Mouse (Mus musculus) kidney, postnatal 0 days (tissue): Measurements from ENCODE around the gene Ankrd27. TPM values are rescaled to one million over a fixed set of nuclear protein-coding genes. Genes with fewer than 3 reads are reported as not detected.

Experiments used
- ATAC-seq: fragments of 200-750 bp; cut with Nextera tagmentation; replicated peaks from 2 replicates; pipeline ENCODE4 v1.8.0; 2017; ENCODE audit warnings: low read depth, moderate number of reproducible peaks, moderate TSS enrichment, moderate library complexity; ENCODE audit not compliant: low FRiP score
- DNase-seq: peaks from one replicate; pipeline ENCODE4 v3.0.0-alpha.2; 2016; ENCODE audit warnings: low spot score
- H3K27ac ChIP-seq: fragments of 300-500 bp; sonication (generic); 2 replicates; pipeline ENCODE4 v1.5.1; 2014; ENCODE audit warnings: mild to moderate bottlenecking
- H3K27me3 ChIP-seq: fragments of 300-500 bp; sonication (generic); 2 replicates; pipeline ENCODE4 v1.6.1; 2014; ENCODE audit warnings: low read length, mixed read lengths; ENCODE audit not compliant: insufficient read depth
- H3K36me3 ChIP-seq: fragments of 300-500 bp; sonication (generic); 2 replicates; pipeline ENCODE4 v1.6.1; 2014; ENCODE audit warnings: low read length, mixed read lengths; ENCODE audit not compliant: insufficient read depth
- H3K4me1 ChIP-seq: fragments of 300-500 bp; sonication (generic); replicated peaks from 2 replicates; pipeline ENCODE4 v1.6.1; 2014; ENCODE audit warnings: antibody characterized with exemption, low read length, mixed read lengths; ENCODE audit not compliant: insufficient read depth
- H3K4me2 ChIP-seq: fragments of 300-500 bp; sonication (generic); 2 replicates; pipeline ENCODE4 v1.6.1; 2014; ENCODE audit warnings: mild to moderate bottlenecking, low read length, moderate library complexity, mixed read lengths
- H3K4me3 ChIP-seq: fragments of 300-500 bp; sonication (generic); replicated peaks from 2 replicates; pipeline ENCODE4 v1.5.1; 2014; ENCODE audit warnings: low read depth, low read length
- H3K9ac ChIP-seq: fragments of 300-500 bp; sonication (generic); 2 replicates; pipeline ENCODE4 v1.6.1; 2014; ENCODE audit warnings: low read depth, low read length
- H3K9me3 ChIP-seq: fragments of 300-500 bp; sonication (generic); replicated peaks from 2 replicates; pipeline ENCODE4 v1.6.1; 2016; ENCODE audit warnings: low read length, inconsistent platforms, mixed read lengths
- CTCF ChIP-seq: IDR thresholded peaks from 2 replicates; pipeline ENCODE4 v1.5.1; 2016; ENCODE audit warnings: antibody characterized with exemption, low read depth, mild to moderate bottlenecking, moderate library complexity
- WGBS: fragments of 180-500 bp; shearing (Covaris S2); extraction: QIAGEN DNeasy Blood & Tissue Kit; methylation state at CpG from one replicate; pipeline ENCODE4 v1.1.7; 2014; 5-methylcytosine and 5-hydroxymethylcytosine counted together
- polyA plus RNA-seq: library from polyadenylated mRNA; unstranded; fragments of >200 nt; fragmentation: Nextera tagmentation; extraction: Ambion mirVana; gene quantifications from 2 replicates; pipeline ENCODE4 v1.2.1, GENCODE M21; 2015

Ankrd27 gene
- polyA plus RNA-seq, 1 experiment from 2014 or later = 18.5 TPM

DNA sequence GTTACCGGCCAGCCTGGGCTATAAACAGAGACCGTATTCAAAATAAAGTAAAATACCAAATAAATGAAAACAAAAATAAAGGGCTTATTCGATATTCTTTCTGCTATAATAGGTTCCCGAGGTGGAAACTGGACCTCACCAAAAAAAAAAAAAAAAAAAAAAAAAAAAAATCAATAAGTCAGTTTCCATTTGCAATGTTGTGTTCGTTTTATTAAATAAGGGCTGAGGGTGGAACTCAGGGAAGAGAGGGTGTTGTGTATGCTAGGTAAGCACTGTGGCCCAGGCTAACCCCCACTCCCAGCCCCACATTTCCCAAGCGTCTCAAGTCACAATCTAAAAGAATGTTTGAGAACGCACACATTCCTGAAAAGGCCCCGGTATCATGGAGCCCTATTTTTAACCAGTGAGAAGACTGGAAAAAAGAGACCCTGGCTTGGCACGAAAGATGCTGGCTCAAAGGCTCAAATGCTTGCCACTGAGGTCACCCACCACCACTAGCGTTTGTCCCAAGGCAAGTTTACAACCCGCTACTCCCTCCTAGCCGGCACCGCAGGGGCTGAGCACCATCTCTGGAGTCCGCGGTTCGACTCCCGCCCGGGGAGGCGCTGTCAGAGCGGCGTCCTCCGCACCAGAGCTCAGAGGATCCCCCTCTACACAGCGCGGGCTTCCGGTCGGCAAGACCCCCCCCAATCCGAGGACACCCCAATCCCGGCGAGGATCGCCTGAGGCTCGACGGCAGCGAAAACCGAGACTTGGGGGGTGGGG, 60.5 kb downstream of the Ankrd27 start:
- DNase-seq = peak; percentile 51
- peaks cover 29% of the 10 kb centered on the region for H3K36me3 ChIP-seq
- H3K9ac ChIP-seq = peak overlapping the region; percentile 96
- 0 out of 2 replicates have a peak, but pooled peaks have one; percentile 2 for TF ChIP-seq CTCF
- peak overlapping the region; percentile 93 for H3K4me3 ChIP-seq
- H3K9me3 ChIP-seq = no peaks in the 10 kb centered on the region
- H3K27me3 ChIP-seq = no peaks in the 10 kb centered on the region
- peak; percentile 29; the same call in 1 of the 2 replicates for ATAC-seq
- H3K4me2 ChIP-seq = peak overlapping the region; percentile 84
- peak overlapping the region; percentile 81 for H3K27ac ChIP-seq
- H3K4me1 ChIP-seq = no peaks in the 10 kb centered on the region
- 5% methylated on average over 34 of the region's 34 CpGs for WGBS

GRCm38 (mm10) chr7:35647101-35647698, 61.2 kb downstream of the Ankrd27 start, which contains the start of gene Pdcd5:
Gene Pdcd5 (minus strand): TSS chr7:35647521.
- Histone ChIP-seq H3K9me3 (no peaks in the 10 kb centered on the region), H3K27ac (peak within 1 kb of the TSS; percentile 81), H3K9ac (peak within 1 kb of the TSS; percentile 96), H3K27me3 (no peaks in the 10 kb centered on the region), H3K36me3 (peaks cover 24% of the 10 kb centered on the region), H3K4me1 (no peaks in the 10 kb centered on the region), H3K4me3 (peak within 1 kb of the TSS; percentile 93), H3K4me2 (peak within 1 kb of the TSS; percentile 84)
- DNase-seq (peak; percentile 96), ATAC-seq (peak; percentile 79)
- WGBS = 0% methylated on average over 64 of the region's 64 CpGs
- 0 out of 2 replicates have a peak, but pooled peaks have one; percentile 1 for TF ChIP-seq CTCF

DNA sequence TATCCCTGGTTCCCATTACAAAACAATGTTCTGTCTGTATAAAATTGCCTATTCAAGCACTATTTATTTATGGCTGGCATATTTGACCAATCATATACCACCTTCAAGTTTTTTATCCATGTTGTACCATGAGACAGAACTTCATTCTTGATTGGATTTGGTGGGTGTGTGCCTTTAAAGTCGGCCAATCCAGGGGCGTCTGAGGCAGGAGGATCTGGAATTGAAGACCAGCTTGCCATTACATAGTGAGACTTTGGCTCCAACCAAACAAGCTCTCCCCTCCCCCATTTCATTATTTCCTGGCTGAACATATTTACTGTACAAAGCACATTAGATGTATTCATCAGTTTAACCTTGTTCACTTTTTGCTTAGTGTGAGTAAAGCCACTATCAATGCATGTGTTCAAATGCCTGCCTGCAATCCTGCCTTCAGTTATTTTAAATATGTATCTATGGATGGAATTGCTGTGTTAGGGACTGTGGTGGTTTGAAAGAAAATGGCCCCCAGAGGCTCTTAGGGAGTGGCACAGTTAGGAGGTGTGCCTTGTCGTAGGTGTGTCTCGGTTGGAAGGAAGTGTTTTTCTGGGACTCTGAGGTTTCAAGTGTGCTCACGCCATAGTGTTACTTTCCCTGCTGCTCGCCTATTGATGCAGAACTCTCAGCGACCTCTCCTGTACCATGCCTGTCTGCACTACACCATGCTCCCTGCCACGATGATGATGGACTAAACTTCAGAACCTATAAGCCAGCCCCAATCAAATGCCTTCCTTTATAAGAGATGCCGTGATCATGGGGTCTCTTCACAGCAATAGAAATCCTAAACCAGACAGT, 62.4 kb downstream of the Ankrd27 start:
- WGBS = 40% methylated on average over 9 of the region's 9 CpGs
- H3K4me2 ChIP-seq = peak overlapping the region; percentile 6; the same call in 1 of the 2 replicates
- ATAC-seq = peak; percentile 30
- no peak for TF ChIP-seq CTCF
- no peak overlapping the region for H3K9ac ChIP-seq
- DNase-seq = no peak
- no peak overlapping the region for H3K27ac ChIP-seq
- no peak overlapping the region for H3K4me3 ChIP-seq
- H3K9me3 ChIP-seq = no peaks in the 10 kb centered on the region
- H3K4me1 ChIP-seq = no peaks in the 10 kb centered on the region
- no peaks in the 10 kb centered on the region for H3K27me3 ChIP-seq
- peaks cover 13% of the 10 kb centered on the region for H3K36me3 ChIP-seq

GRCm38 (mm10) chr7:35649071-35649470, 63.0 kb downstream of the Ankrd27 start:
- WGBS = 31% methylated on average over 3 of the region's 3 CpGs
- H3K27ac ChIP-seq = no peak overlapping the region
- no peak overlapping the region for H3K4me3 ChIP-seq
- no peaks in the 10 kb centered on the region for H3K4me1 ChIP-seq
- DNase-seq = peak; percentile 91
- no peaks in the 10 kb centered on the region for H3K9me3 ChIP-seq
- peak overlapping the region; percentile 6; the same call in 1 of the 2 replicates for H3K4me2 ChIP-seq
- no peak overlapping the region for H3K9ac ChIP-seq
- ATAC-seq = peak; percentile 82
- no peaks in the 10 kb centered on the region for H3K27me3 ChIP-seq
- TF ChIP-seq CTCF = no peak
- peaks cover 6% of the 10 kb centered on the region for H3K36me3 ChIP-seq

GRCm38 (mm10) chr7:35650716-35651410, 64.8 kb downstream of the Ankrd27 start:
- no peak for DNase-seq

More at GRCm38 (mm10) chr7:35650716-35651410, 64.8 kb downstream of the Ankrd27 start:
- Histone ChIP-seq H3K4me1 (no peaks in the 10 kb centered on the region), H3K27ac (no peak overlapping the region), H3K4me3 (no peak overlapping the region), H3K9me3 (no peaks in the 10 kb centered on the region), H3K4me2 (no peak overlapping the region), H3K9ac (no peak overlapping the region), H3K27me3 (no peaks in the 10 kb centered on the region), H3K36me3 (no peaks in the 10 kb centered on the region)
- 76% methylated on average over 11 of the region's 11 CpGs for WGBS
- TF ChIP-seq CTCF = peak; percentile 48; the same call in 1 of the 2 replicates
- no peak for ATAC-seq
